Mouse (Mus musculus): ENCODE results near the gene Plch2. TPM values are rescaled to one million over a fixed set of nuclear protein-coding genes. Genes with fewer than 3 reads are reported as not detected.

Plch2 gene
- polyA plus RNA-seq, 1 experiment from 2014 or later: 1.8 TPM

GRCm38 (mm10) chr4:154965856-154966255, 90.7 kb downstream of the Plch2 start:
- no peak for DNase-seq (ENCODE audit: low spot score)
- H3K4me1 ChIP-seq: peaks cover 46% of the 10 kb centered on the region
- H3K36me3 ChIP-seq: peaks cover 48% of the 10 kb centered on the region

GRCm38 (mm10) chr4:154964581-154965235, 91.9 kb downstream of the Plch2 start:
- H3K36me3 ChIP-seq: peaks cover 36% of the 10 kb centered on the region
- H3K27ac ChIP-seq: peak overlapping the region; percentile 98
- no peaks in the 10 kb centered on the region for H3K9me3 ChIP-seq (replicated peaks)
- no peak for DNase-seq (ENCODE audit: low spot score)
- H3K4me1 ChIP-seq: peaks cover 58% of the 10 kb centered on the region
- peak overlapping the region; percentile 95 for H3K4me3 ChIP-seq
- WGBS: 3% methylated on average over 36 of the region's 36 CpGs
- peaks cover 41% of the 10 kb centered on the region for H3K27me3 ChIP-seq (ENCODE audit: low read depth, poor library complexity, severe bottlenecking)

More at GRCm38 (mm10) chr4:154965856-154966255, 90.7 kb downstream of the Plch2 start:
- Histone ChIP-seq H3K27ac (no peak overlapping the region), H3K27me3 (ENCODE audit: low read depth, poor library complexity, severe bottlenecking) (peaks cover 30% of the 10 kb centered on the region), H3K4me3 (peak overlapping the region; percentile 95; the same call in 1 of the 2 replicates), H3K9me3 (replicated peaks) (no peaks in the 10 kb centered on the region)
- WGBS: 88% methylated on average over 3 of the region's 3 CpGs

GRCm38 (mm10) chr4:154963901-154964580, 92.5 kb downstream of the Plch2 start, which contains the start of gene Pank4:
Gene Pank4 (plus strand): TSS chr4:154964123.
- Histone ChIP-seq H3K4me1 (peaks cover 60% of the 10 kb centered on the region), H3K36me3 (peaks cover 30% of the 10 kb centered on the region)
- WGBS: under 1% methylated on average over 65 of the region's 66 CpGs

GRCm38 (mm10) chr4:154963190-154963836, 93.3 kb downstream of the Plch2 start:
- peaks cover 55% of the 10 kb centered on the region for H3K27me3 ChIP-seq (ENCODE audit: low read depth, poor library complexity, severe bottlenecking)
- peaks cover 67% of the 10 kb centered on the region for H3K4me1 ChIP-seq
- no peak for DNase-seq (ENCODE audit: low spot score)
- H3K9me3 ChIP-seq (replicated peaks): no peaks in the 10 kb centered on the region
- peak overlapping the region; percentile 95 for H3K4me3 ChIP-seq
- H3K27ac ChIP-seq: no peak overlapping the region
- 23% methylated on average over 11 of the region's 11 CpGs for WGBS
- H3K36me3 ChIP-seq: peaks cover 24% of the 10 kb centered on the region

More at GRCm38 (mm10) chr4:154963901-154964580, 92.5 kb downstream of the Plch2 start, which contains the start of gene Pank4:
- Histone ChIP-seq H3K4me3 (peak within 1 kb of the TSS; percentile 95), H3K27ac (peak within 1 kb of the TSS; percentile 98), H3K9me3 (replicated peaks) (no peaks in the 10 kb centered on the region), H3K27me3 (ENCODE audit: low read depth, poor library complexity, severe bottlenecking) (peaks cover 48% of the 10 kb centered on the region)
- peak; percentile 91 for DNase-seq (ENCODE audit: low spot score)

GRCm38 (mm10) chr4:154962683-154963082, 93.9 kb downstream of the Plch2 start:
- H3K27ac ChIP-seq: no peak overlapping the region
- WGBS: 80% methylated on average over 7 of the region's 7 CpGs
- H3K27me3 ChIP-seq (ENCODE audit: low read depth, poor library complexity, severe bottlenecking): peaks cover 62% of the 10 kb centered on the region
- DNase-seq (ENCODE audit: low spot score): no peak
- H3K4me3 ChIP-seq: no peak overlapping the region
- H3K4me1 ChIP-seq: peaks cover 73% of the 10 kb centered on the region
- peaks cover 18% of the 10 kb centered on the region for H3K36me3 ChIP-seq
- no peaks in the 10 kb centered on the region for H3K9me3 ChIP-seq (replicated peaks)

- H3K9me3 ChIP-seq (replicated peaks): no peaks in the 10 kb centered on the region
- no peak for DNase-seq (ENCODE audit: low spot score)
- peaks cover 14% of the 10 kb centered on the region for H3K36me3 ChIP-seq
- WGBS: 19% methylated on average over 13 of the region's 13 CpGs
- H3K27ac ChIP-seq: no peak overlapping the region
- peaks cover 69% of the 10 kb centered on the region for H3K27me3 ChIP-seq (ENCODE audit: low read depth, poor library complexity, severe bottlenecking)
- H3K4me3 ChIP-seq: peak overlapping the region; percentile 57
- peaks cover 78% of the 10 kb centered on the region for H3K4me1 ChIP-seq
These were observed 94.7 kb downstream of the Plch2 start for GRCm38 (mm10) chr4:154961911-154962310.

- no peaks in the 10 kb centered on the region for H3K9me3 ChIP-seq (replicated peaks)
- H3K27ac ChIP-seq: peak overlapping the region; percentile 71
These were observed 95.3 kb downstream of the Plch2 start for GRCm38 (mm10) chr4:154961226-154961738.

GRCm38 (mm10) chr4:154960690-154961225, 95.8 kb downstream of the Plch2 start, which contains the start of gene Hes5:
Gene Hes5 (plus strand): TSS chr4:154960923.
- H3K4me1 ChIP-seq: peaks cover 74% of the 10 kb centered on the region
- under 1% methylated on average over 65 of the region's 65 CpGs for WGBS
- DNase-seq (ENCODE audit: low spot score): peak; percentile 62
- peaks cover 81% of the 10 kb centered on the region for H3K27me3 ChIP-seq (ENCODE audit: low read depth, poor library complexity, severe bottlenecking)
- H3K9me3 ChIP-seq (replicated peaks): no peaks in the 10 kb centered on the region
- H3K4me3 ChIP-seq: peak within 1 kb of the TSS; percentile 57
- peaks cover 2% of the 10 kb centered on the region for H3K36me3 ChIP-seq
- H3K27ac ChIP-seq: peak within 1 kb of the TSS; percentile 71

More at GRCm38 (mm10) chr4:154961226-154961738, 95.3 kb downstream of the Plch2 start:
- DNase-seq (ENCODE audit: low spot score): peak; percentile 75
- Histone ChIP-seq H3K36me3 (peaks cover 8% of the 10 kb centered on the region), H3K4me1 (peaks cover 79% of the 10 kb centered on the region), H3K4me3 (peak overlapping the region; percentile 57), H3K27me3 (ENCODE audit: low read depth, poor library complexity, severe bottlenecking) (peaks cover 76% of the 10 kb centered on the region)
- under 1% methylated on average over 47 of the region's 47 CpGs for WGBS

GRCm38 (mm10) chr4:154960021-154960689, 96.4 kb downstream of the Plch2 start:
- H3K9me3 ChIP-seq (replicated peaks): no peaks in the 10 kb centered on the region
- no peak for DNase-seq (ENCODE audit: low spot score)
- peaks cover 68% of the 10 kb centered on the region for H3K4me1 ChIP-seq
- peaks cover 87% of the 10 kb centered on the region for H3K27me3 ChIP-seq (ENCODE audit: low read depth, poor library complexity, severe bottlenecking)
- peak overlapping the region; percentile 57 for H3K4me3 ChIP-seq
- WGBS: 20% methylated on average over 20 of the region's 20 CpGs
- no peaks in the 10 kb centered on the region for H3K36me3 ChIP-seq
- no peak overlapping the region for H3K27ac ChIP-seq

GRCm38 (mm10) chr4:154958621-154959020, 98.0 kb downstream of the Plch2 start:
- Histone ChIP-seq H3K4me3 (peak overlapping the region; percentile 38), H3K27me3 (ENCODE audit: low read depth, poor library complexity, severe bottlenecking) (peaks cover 100% of the 10 kb centered on the region), H3K36me3 (no peaks in the 10 kb centered on the region), H3K27ac (peak overlapping the region; percentile 77), H3K9me3 (replicated peaks) (no peaks in the 10 kb centered on the region), H3K4me1 (peaks cover 61% of the 10 kb centered on the region)
- WGBS: 11% methylated on average over 8 of the region's 8 CpGs
- DNase-seq (ENCODE audit: low spot score): no peak

GRCm38 (mm10) chr4:154958171-154958570, 98.4 kb downstream of the Plch2 start:
- peak; percentile 78 for DNase-seq (ENCODE audit: low spot score)
- peak overlapping the region; percentile 38 for H3K4me3 ChIP-seq
- peaks cover 61% of the 10 kb centered on the region for H3K4me1 ChIP-seq
- under 1% methylated on average over 15 of the region's 15 CpGs for WGBS
- no peaks in the 10 kb centered on the region for H3K9me3 ChIP-seq (replicated peaks)
- H3K36me3 ChIP-seq: no peaks in the 10 kb centered on the region
- peak overlapping the region; percentile 77 for H3K27ac ChIP-seq
- peaks cover 100% of the 10 kb centered on the region for H3K27me3 ChIP-seq (ENCODE audit: low read depth, poor library complexity, severe bottlenecking)

Measured in limb, embryonic 10.5 days (tissue).